Mouse (Mus musculus) CH12.LX (cell line): ENCODE data around the gene Afap1. TPM values are rescaled to one million over a fixed set of nuclear protein-coding genes. Genes with fewer than 3 reads are reported as not detected.

Experiments used
- DNase-seq: peaks from one replicate; pipeline ENCODE4 v3.0.0-alpha.2; 2013; ENCODE audit errors: extremely low read depth
- H3K27ac ChIP-seq: 2 replicates; pipeline ENCODE4 v1.5.1; 2012; ENCODE audit warnings: low read depth, mild to moderate bottlenecking, control low read depth, moderate library complexity; ENCODE audit not compliant: insufficient read depth
- H3K27me3 ChIP-seq: replicated peaks from 2 replicates; pipeline ENCODE3; 2012; ENCODE audit warnings: inconsistent platforms
- H3K36me3 ChIP-seq, 2 experiments: replicated peaks in 1 of 2; 2 replicates each; pipeline versions ENCODE3 to v1.6.1; 2012; ENCODE audit warnings: inconsistent platforms in 1 of 2, low read length in 1 of 2, mild to moderate bottlenecking in 1 of 2, mixed read lengths in 1 of 2, moderate library complexity in 1 of 2; ENCODE audit not compliant: control insufficient read depth in 1 of 2, insufficient read depth in 1 of 2
- H3K4me1 ChIP-seq, 2 experiments: 2 replicates each; pipeline ENCODE4 v1.6.1; 2012; ENCODE audit warnings: inconsistent platforms in 1 of 2, moderate library complexity in 1 of 2; ENCODE audit not compliant: insufficient read depth in 2 of 2, control insufficient read depth in 1 of 2
- H3K4me2 ChIP-seq: 2 replicates; pipeline ENCODE4 v1.6.1; 2012; ENCODE audit warnings: low read depth, mild to moderate bottlenecking, control low read depth; ENCODE audit not compliant: poor library complexity, insufficient read depth, severe bottlenecking
- H3K4me3 ChIP-seq, 3 experiments: fragments of 150-350 bp in 1 of 3; sonication (generic) in 1 of 3; replicated peaks in 1 of 3; 2 replicates each; pipeline versions ENCODE3 to v1.5.1; 2011 to 2012; ENCODE audit warnings: low read depth in 2 of 3, low read length in 2 of 3, mild to moderate bottlenecking in 2 of 3, moderate library complexity in 2 of 3, control low read depth in 1 of 3, improper control_type of control experiment in 1 of 3, inconsistent platforms in 1 of 3, mixed read lengths in 1 of 3; ENCODE audit not compliant: poor library complexity in 1 of 3
- H3K79me2 ChIP-seq: replicated peaks from 2 replicates; pipeline ENCODE4 v1.6.1; 2012; ENCODE audit warnings: mild to moderate bottlenecking, moderate library complexity; ENCODE audit not compliant: control insufficient read depth, poor library complexity, insufficient read depth, severe bottlenecking; ENCODE audit errors: extremely low read depth
- H3K9ac ChIP-seq: 2 replicates; pipeline ENCODE4 v1.6.1; 2012; ENCODE audit warnings: low read depth, mild to moderate bottlenecking, control low read depth, moderate library complexity; ENCODE audit not compliant: insufficient read depth
- H3K9me3 ChIP-seq: replicated peaks from 2 replicates; pipeline ENCODE3; 2012; ENCODE audit warnings: low read length, inconsistent platforms, mixed read lengths
- CHD2 ChIP-seq: IDR thresholded peaks from 2 replicates; pipeline ENCODE4 v1.6.1; 2011; ENCODE audit warnings: low read length, improper control_type of control experiment
- ETS1 ChIP-seq: conservative IDR thresholded peaks from 2 replicates; pipeline ENCODE4 v1.6.1; 2012; ENCODE audit warnings: low read depth, mild to moderate bottlenecking, inconsistent platforms, low read length, improper control_type of control experiment, moderate library complexity
- HCFC1 ChIP-seq: IDR thresholded peaks from 2 replicates; pipeline ENCODE4 v1.6.1; 2012; ENCODE audit warnings: low read depth, mild to moderate bottlenecking, inconsistent platforms, low read length, improper control_type of control experiment
- IRF4 ChIP-seq: IDR thresholded peaks from 2 replicates; pipeline ENCODE4 v1.6.1; 2014; ENCODE audit warnings: low read depth, mild to moderate bottlenecking, inconsistent platforms, low read length, improper control_type of control experiment
- JUN ChIP-seq: IDR thresholded peaks from 2 replicates; pipeline ENCODE4 v1.6.1; 2011; ENCODE audit warnings: low read depth, mild to moderate bottlenecking, low read length, improper control_type of control experiment, moderate library complexity; ENCODE audit not compliant: insufficient read depth
- JUND ChIP-seq: conservative IDR thresholded peaks from 2 replicates; pipeline ENCODE4 v1.6.1; 2011; ENCODE audit warnings: low read depth, low read length, improper control_type of control experiment
- KAT2A ChIP-seq: IDR thresholded peaks from 2 replicates; pipeline ENCODE4 v1.6.1; 2012; ENCODE audit warnings: low read length, improper control_type of control experiment, inconsistent platforms; ENCODE audit not compliant: insufficient replicate concordance
- MXI1 ChIP-seq: IDR thresholded peaks from 2 replicates; pipeline ENCODE4 v1.6.1; 2011; ENCODE audit warnings: mild to moderate bottlenecking, low read depth, low read length, improper control_type of control experiment
- MYC ChIP-seq: IDR thresholded peaks from 2 replicates; pipeline ENCODE4 v1.6.1; 2011; ENCODE audit warnings: low read depth, mild to moderate bottlenecking, improper control_type of control experiment, low read length
- PAX5 ChIP-seq: IDR thresholded peaks from 2 replicates; pipeline ENCODE4 v1.6.1; 2012; ENCODE audit warnings: low read length, inconsistent platforms, mixed read lengths
- POLR2A ChIP-seq: IDR thresholded peaks from 2 replicates; pipeline ENCODE4 v1.6.1; 2011; ENCODE audit warnings: low read depth, mild to moderate bottlenecking, improper control_type of control experiment, low read length
- POLR2AphosphoS2 ChIP-seq: IDR thresholded peaks from 2 replicates; pipeline ENCODE4 v1.6.1; 2011; ENCODE audit warnings: low read depth, low read length, improper control_type of control experiment
- RAD21 ChIP-seq: IDR thresholded peaks from 2 replicates; pipeline ENCODE4 v1.6.1; 2011; ENCODE audit warnings: low read depth, mild to moderate bottlenecking, low read length, improper control_type of control experiment, moderate library complexity
- SMC3 ChIP-seq: IDR thresholded peaks from 2 replicates; pipeline ENCODE4 v1.6.1; 2011; ENCODE audit warnings: low read depth, low read length, improper control_type of control experiment
- TBP ChIP-seq: conservative IDR thresholded peaks from 2 replicates; pipeline ENCODE4 v1.6.1; 2011; ENCODE audit warnings: low read depth, low read length, improper control_type of control experiment
- TCF12 ChIP-seq: IDR thresholded peaks from 2 replicates; pipeline ENCODE4 v1.6.1; 2014; ENCODE audit warnings: low read depth, mild to moderate bottlenecking, inconsistent platforms, low read length, improper control_type of control experiment
- USF1 ChIP-seq: IDR thresholded peaks from 2 replicates; pipeline ENCODE4 v1.6.1; 2014; ENCODE audit warnings: low read depth, mild to moderate bottlenecking, inconsistent platforms, low read length, improper control_type of control experiment
- USF2 ChIP-seq: conservative IDR thresholded peaks from 2 replicates; pipeline ENCODE4 v1.6.1; 2011; ENCODE audit warnings: low read depth, low read length, improper control_type of control experiment
- ZKSCAN1 ChIP-seq: IDR thresholded peaks from 2 replicates; pipeline ENCODE4 v1.6.1; 2012; ENCODE audit warnings: low read depth, inconsistent platforms, low read length, improper control_type of control experiment, borderline replicate concordance
- dilution Hi-C: fragments of 300-500 bp; cut with MboI; formaldehyde crosslinking; loops from 2 replicates; pipeline ENCODE4 v1.14.3; 2020; ENCODE audit warnings: low sequenced_read_pairs; ENCODE audit not compliant: extremely low pct_unique_long_range_greater_than_20kb, extremely low pct_ligation_motif_present
- in situ Hi-C: fragments of 300-500 bp; cut with MboI; formaldehyde crosslinking; loops from 3 replicates; pipeline ENCODE4 v1.14.3; 2019; ENCODE audit warnings: low sequenced_read_pairs, low pct_ligation_motif_present, low pct_unique_long_range_greater_than_20kb, mixed read lengths
- polyA plus RNA-seq: library from polyadenylated mRNA; unstranded; fragments of >175 nt; gene quantifications from 2 replicates; pipeline ENCODE4 v1.2.1, GENCODE M21; 2012; ENCODE audit warnings: low read depth; ENCODE audit not compliant: insufficient read length
- total RNA-seq, 2 experiments: library from RNA; depleted of rRNA; stranded (reverse); fragments of 300-350 nt in 1 of 2; fragments of >200 nt in 1 of 2; gene quantifications; 2 replicates each; pipeline ENCODE4 v1.2.3; 2012 to 2014

The Afap1 gene
- total and polyA plus RNA-seq, 3 experiments, result 0.32 to 4.0 (median 0.86) TPM

DNA sequence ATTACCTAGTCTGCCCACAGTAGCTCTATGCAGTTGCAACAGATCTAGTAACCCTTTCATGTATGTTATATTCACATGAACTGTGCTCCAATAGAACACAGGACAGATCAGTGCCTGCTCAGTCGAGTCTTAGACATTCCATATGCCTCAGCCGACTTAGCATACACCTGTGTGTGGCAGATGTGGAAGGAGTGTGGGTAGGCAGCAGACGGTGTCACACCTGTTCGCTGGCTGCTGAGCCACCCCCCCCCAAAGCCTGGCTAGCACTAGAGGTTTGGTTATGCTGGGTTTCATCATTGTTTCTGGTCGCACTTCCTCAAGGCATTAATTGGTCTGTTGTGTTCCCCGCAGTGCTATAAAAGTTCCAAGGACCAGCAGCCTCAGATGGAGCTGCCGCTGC, 57.4 kb downstream of the Afap1 start:
- TF ChIP-seq MYC, result no peak
- Histone ChIP-seq H3K4me3 (no peak overlapping the region), H3K4me2 (no peak overlapping the region)

DNA sequence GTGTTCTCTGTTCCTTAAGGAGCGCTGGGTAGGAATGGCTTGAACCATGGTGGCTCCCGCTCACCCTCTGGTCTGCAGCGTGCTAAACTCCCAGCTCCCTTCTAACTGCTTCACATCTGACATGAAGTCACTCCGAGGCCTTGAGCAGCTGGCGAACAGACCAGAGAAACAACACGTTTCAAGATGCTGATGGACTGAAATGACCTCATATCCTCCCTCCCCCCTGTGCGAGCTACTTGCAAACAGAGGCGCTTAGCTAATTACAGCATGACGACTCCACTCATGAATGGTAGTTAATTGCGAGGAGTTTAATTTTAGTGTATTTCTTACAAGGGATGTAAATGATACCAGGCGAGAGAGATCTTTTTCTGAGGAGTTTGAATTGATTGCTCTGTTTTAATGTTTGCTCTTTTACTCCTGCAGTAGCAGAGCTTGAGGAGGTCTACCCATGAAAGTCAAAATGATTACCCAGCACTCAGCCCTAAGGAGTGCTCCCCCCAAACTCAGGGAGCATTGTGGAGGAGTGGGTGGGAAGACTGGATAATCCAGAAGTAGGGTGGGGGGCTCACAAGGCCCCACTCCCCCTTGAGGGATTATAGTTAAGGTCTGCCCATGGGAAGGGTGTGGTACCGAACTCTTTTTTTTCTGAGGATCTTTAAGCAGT, 61.1 kb downstream of the Afap1 start:
- H3K27ac ChIP-seq, result no peak overlapping the region
- TF ChIP-seq RAD21, result no peak
- no peak for TF ChIP-seq IRF4
- TF ChIP-seq ZKSCAN1, result no peak
- no peak for TF ChIP-seq KAT2A
- TF ChIP-seq, all 38 proteins: peak for 0
- H3K4me1 ChIP-seq, result peaks cover 3 to 8% of the 10 kb centered on the region in 2 experiments; a peak in 2 of 4 replicates
- DNase-seq, result no peak
- H3K27me3 ChIP-seq, result no peaks in the 10 kb centered on the region
- H3K9me3 ChIP-seq, result no peaks in the 10 kb centered on the region
- in situ Hi-C loops, result no loop called here
- H3K36me3 ChIP-seq, result peaks cover 0 to 22% of the 10 kb centered on the region in 2 experiments
- H3K4me2 ChIP-seq, result no peak overlapping the region
- no peak overlapping the region for H3K9ac ChIP-seq
- H3K79me2 ChIP-seq, result no peaks in the 10 kb centered on the region
- dilution Hi-C loops, result no loop called here
- no peak overlapping the region for H3K4me3 ChIP-seq

More for the DNA sequence above, 57.4 kb downstream of the Afap1 start:
- dilution Hi-C loops, result no loop called here
- Histone ChIP-seq H3K4me1 (peaks cover 3 to 8% of the 10 kb centered on the region in 2 experiments; a peak in 2 of 4 replicates), H3K79me2 (no peaks in the 10 kb centered on the region), H3K27ac (no peak overlapping the region), H3K36me3 (peaks cover 0 to 17% of the 10 kb centered on the region in 2 experiments), H3K9ac (no peak overlapping the region), H3K9me3 (no peaks in the 10 kb centered on the region), H3K27me3 (no peaks in the 10 kb centered on the region)
- no peak for DNase-seq
- in situ Hi-C loops, result no loop called here

DNA sequence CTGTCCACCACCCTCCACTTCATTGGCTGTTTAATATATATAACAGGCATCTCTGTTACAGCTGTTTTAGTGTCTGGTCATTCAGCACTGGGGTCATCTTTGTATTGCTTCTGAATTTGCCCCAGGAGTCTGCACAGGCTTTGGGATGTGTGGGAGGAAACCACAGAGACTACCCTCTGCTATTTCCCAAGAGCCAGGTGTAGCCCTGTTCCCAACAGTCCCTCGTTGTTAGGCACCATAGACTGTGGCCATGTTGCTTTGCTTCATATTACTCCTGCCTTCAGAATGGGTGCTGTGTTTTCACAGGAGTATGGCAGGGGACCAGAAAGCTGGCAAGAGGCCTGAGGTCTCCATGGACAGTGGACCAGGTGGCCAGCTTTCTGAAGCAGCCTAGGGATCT, 63.1 kb downstream of the Afap1 start:
- Histone ChIP-seq H3K9ac (no peak overlapping the region), H3K4me3 (no peak overlapping the region), H3K9me3 (no peaks in the 10 kb centered on the region), H3K27me3 (no peaks in the 10 kb centered on the region), H3K79me2 (no peaks in the 10 kb centered on the region), H3K4me1 (peaks cover 0 to 3% of the 10 kb centered on the region in 2 experiments; a peak in 1 of 4 replicates), H3K4me2 (no peak overlapping the region), H3K27ac (no peak overlapping the region), H3K36me3 (peaks cover 0 to 15% of the 10 kb centered on the region in 2 experiments)
- dilution Hi-C loops, result no loop called here
- in situ Hi-C loops, result no loop called here
- DNase-seq, result no peak
- TF ChIP-seq TCF12 (no peak), PAX5 (no peak), SMC3 (no peak), TBP (no peak), POLR2A (no peak), JUND (no peak), USF1 (no peak), ZKSCAN1 (no peak), JUN (no peak), CHD2 (no peak), HCFC1 (no peak), MXI1 (no peak), USF2 (no peak), ETS1 (no peak), KAT2A (no peak), POLR2AphosphoS2 (no peak)
